Comparison of ENCODE assay signal across 12 mouse cellular contexts in the genomic region with DNA sequence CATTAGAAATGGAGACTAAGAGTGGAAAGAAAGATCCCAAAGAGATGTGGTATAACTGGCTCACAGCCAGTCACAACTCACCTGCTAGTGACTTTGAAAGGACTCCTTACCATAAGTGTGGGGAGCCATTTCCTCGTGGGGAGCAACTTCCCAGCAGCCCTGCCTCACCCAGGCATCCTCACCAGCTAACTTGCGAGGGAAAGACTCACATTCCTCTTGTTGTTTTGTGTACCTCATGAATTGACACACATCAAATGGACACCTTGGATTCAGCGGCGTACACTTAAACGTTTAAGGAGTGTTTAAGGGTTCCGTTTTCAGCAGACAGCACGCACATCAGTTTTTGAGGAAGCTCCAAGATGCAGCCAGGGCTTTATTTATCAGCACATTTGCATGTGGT.
"Had no signal": no experiment of that assay in that cellular context is flagged by ENCODE, and none has a peak within 500 bp of the region (broad histone marks: within the 10 kb centered on the region; RNA-seq: fewer than 3 reads in every experiment).

No protein-coding gene starts in this region.

- ATAC-seq: liver, postnatal 0 days; lung, postnatal 0 days had no signal

- DNase-seq: liver, postnatal 0 days; lung, adult 2 months; lung, postnatal 14 days; lung, postnatal 36 days; retina, postnatal 1 day; right cerebral cortex, postnatal 25 days; right cerebral cortex, postnatal 4 days; spleen, adult 18-20 months; thymus, adult 2 months; thymus, postnatal 25 days; thymus, postnatal 4 days had no signal
